Mouse (Mus musculus) olfactory bulb, adult 2 months (tissue): ENCODE results near the gene Ar. TPM values are rescaled to one million over a fixed set of nuclear protein-coding genes. Genes with fewer than 3 reads are reported as not detected.

Experiments used
- H3K27ac ChIP-seq: fragments of 200-500 bp; 2 replicates; pipeline ENCODE4 v1.5.1; 2012; ENCODE audit warnings: low read depth, low read length; ENCODE audit not compliant: insufficient read depth
- H3K4me1 ChIP-seq: fragments of 200-500 bp; 2 replicates; pipeline ENCODE4 v1.6.1; 2012; ENCODE audit warnings: low read length; ENCODE audit not compliant: control insufficient read depth, insufficient read depth
- H3K4me3 ChIP-seq: fragments of 200-500 bp; 2 replicates; pipeline ENCODE4 v1.5.1; 2012; ENCODE audit warnings: mild to moderate bottlenecking, low read depth, low read length, moderate library complexity; ENCODE audit not compliant: insufficient read depth
- CTCF ChIP-seq: fragments of 200-500 bp; IDR thresholded peaks from 2 replicates; pipeline ENCODE4 v1.5.1; 2012; ENCODE audit warnings: low read depth, mild to moderate bottlenecking, low read length, moderate library complexity; ENCODE audit not compliant: insufficient read depth
- POLR2A ChIP-seq: fragments of 200-500 bp; IDR thresholded peaks from 2 replicates; pipeline ENCODE4 v1.6.1; 2012; ENCODE audit warnings: mild to moderate bottlenecking, low read depth, low read length, moderate library complexity; ENCODE audit not compliant: insufficient read depth
- WGBS: fragments of 180-500 bp; shearing (Covaris S2); methylation state at CpG from one replicate; pipeline ENCODE4 v1.1.7; 2018; 5-methylcytosine and 5-hydroxymethylcytosine counted together
- polyA plus RNA-seq: library from polyadenylated mRNA; stranded (reverse); fragments of >200 nt; gene quantifications from 2 replicates; pipeline ENCODE4 v1.2.4, GENCODE M21; 2012; ENCODE audit warnings: low replicate concordance; ENCODE audit not compliant: missing spikeins, insufficient read depth, insufficient read length

The Ar gene
- polyA plus RNA-seq, 1 experiment: not detected

DNA sequence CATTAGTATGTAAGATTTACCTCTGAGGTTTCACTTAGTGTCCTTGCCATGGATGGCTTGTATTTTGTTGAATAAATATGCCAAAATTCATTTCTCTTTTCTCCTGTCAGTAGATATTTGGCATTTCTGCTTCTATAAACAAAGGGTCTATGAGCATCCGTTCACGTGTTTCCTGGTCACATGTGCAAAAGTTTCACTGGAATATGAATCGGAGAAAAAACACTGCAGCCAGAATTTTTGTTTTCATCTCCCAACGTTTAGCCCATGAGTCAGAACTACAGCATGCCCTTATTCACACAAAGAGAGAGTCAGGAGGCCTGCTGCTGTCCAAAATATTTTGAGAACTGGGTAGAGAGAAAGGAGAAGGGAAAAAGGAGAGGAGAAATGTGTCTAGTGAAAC is 99.8 kb downstream of the Ar start:
- no peak overlapping the region for H3K4me3 ChIP-seq
- no peak overlapping the region for H3K27ac ChIP-seq
- TF ChIP-seq POLR2A: no peak
- TF ChIP-seq CTCF: no peak
- 67% methylated on average over 4 of the region's 4 CpGs for WGBS
- H3K4me1 ChIP-seq: no peaks in the 10 kb centered on the region

- Histone ChIP-seq H3K4me1 (no peaks in the 10 kb centered on the region), H3K27ac (no peak overlapping the region), H3K4me3 (no peak overlapping the region)
- TF ChIP-seq CTCF (no peak), POLR2A (no peak)
- WGBS: 94% methylated on average over 2 of the region's 2 CpGs
These were observed 111.1 kb downstream of the Ar start for GRCm38 (mm10) chrX:98259620-98260019.

- Histone ChIP-seq H3K27ac (no peak overlapping the region), H3K4me1 (no peaks in the 10 kb centered on the region), H3K4me3 (no peak overlapping the region)
- 97% methylated on average over 2 of the region's 2 CpGs for WGBS
- no peak for TF ChIP-seq POLR2A
These were observed 117.2 kb downstream of the Ar start for GRCm38 (mm10) chrX:98265755-98266154.

DNA sequence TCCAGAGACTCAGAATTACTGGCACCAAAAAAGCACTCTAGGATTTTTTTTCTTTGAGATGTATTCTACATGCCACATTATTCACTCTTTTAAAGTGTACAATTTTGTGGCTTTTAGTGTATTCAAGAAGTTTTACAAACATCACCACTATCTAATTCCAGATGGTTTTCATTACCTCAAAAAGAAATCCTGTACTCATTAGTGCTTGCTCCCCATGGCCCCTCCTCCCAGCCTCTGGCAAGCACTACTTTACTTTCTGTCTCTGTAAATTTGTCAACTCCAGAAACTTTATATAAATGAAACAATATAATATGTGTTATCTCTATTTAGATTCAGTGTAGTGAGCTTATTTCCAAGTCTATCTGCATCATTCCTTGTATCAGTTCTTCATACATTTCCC is 122.8 kb downstream of the Ar start:
- no peak overlapping the region for H3K4me3 ChIP-seq
- no peak for TF ChIP-seq CTCF
- TF ChIP-seq POLR2A: no peak
- H3K4me1 ChIP-seq: no peaks in the 10 kb centered on the region
- no peak overlapping the region for H3K27ac ChIP-seq

- WGBS: 79% methylated on average over 1 of the region's 1 CpGs
- Histone ChIP-seq H3K4me3 (no peak overlapping the region), H3K27ac (no peak overlapping the region), H3K4me1 (no peaks in the 10 kb centered on the region)
- no peak for TF ChIP-seq CTCF
These were observed 143.2 kb downstream of the Ar start for GRCm38 (mm10) chrX:98291763-98292162.

GRCm38 (mm10) chrX:98300685-98301084 is 152.1 kb downstream of the Ar start:
- no peak overlapping the region for H3K27ac ChIP-seq
- 68% methylated on average over 4 of the region's 4 CpGs for WGBS
- H3K4me3 ChIP-seq: no peak overlapping the region
- no peaks in the 10 kb centered on the region for H3K4me1 ChIP-seq
- TF ChIP-seq POLR2A (no peak), CTCF (no peak)

GRCm38 (mm10) chrX:98301924-98302323 is 153.4 kb downstream of the Ar start:
- TF ChIP-seq CTCF: no peak
- TF ChIP-seq POLR2A: no peak
- no peak overlapping the region for H3K27ac ChIP-seq
- no peak overlapping the region for H3K4me3 ChIP-seq
- WGBS: 75% methylated on average over 2 of the region's 2 CpGs
- no peaks in the 10 kb centered on the region for H3K4me1 ChIP-seq

- WGBS: 89% methylated on average over 3 of the region's 3 CpGs
- Histone ChIP-seq H3K4me1 (no peaks in the 10 kb centered on the region), H3K4me3 (no peak overlapping the region), H3K27ac (no peak overlapping the region)
- TF ChIP-seq CTCF: no peak
- no peak for TF ChIP-seq POLR2A
These were observed 167.4 kb downstream of the Ar start for GRCm38 (mm10) chrX:98315961-98316360.

GRCm38 (mm10) chrX:98317483-98317882 is 168.9 kb downstream of the Ar start:
- TF ChIP-seq CTCF (no peak), POLR2A (no peak)
- Histone ChIP-seq H3K27ac (no peak overlapping the region), H3K4me1 (no peaks in the 10 kb centered on the region), H3K4me3 (no peak overlapping the region)

DNA sequence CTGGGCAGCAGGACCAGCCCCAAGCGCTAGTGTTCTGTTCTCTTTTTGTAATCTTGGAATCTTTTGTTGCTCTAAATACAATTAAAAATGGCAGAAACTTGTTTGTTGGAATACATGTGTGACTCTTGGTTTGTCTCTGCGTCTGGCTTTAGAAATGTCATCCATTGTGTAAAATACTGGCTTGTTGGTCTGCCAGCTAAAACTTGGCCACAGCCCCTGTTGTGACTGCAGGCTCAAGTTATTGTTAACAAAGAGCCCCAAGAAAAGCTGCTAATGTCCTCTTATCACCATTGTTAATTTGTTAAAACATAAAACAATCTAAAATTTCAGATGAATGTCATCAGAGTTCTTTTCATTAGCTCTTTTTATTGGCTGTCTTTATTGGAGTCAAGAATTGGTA is 174.5 kb downstream of the Ar start:
- 70% methylated on average over 2 of the region's 2 CpGs for WGBS

More for the DNA sequence above, 174.5 kb downstream of the Ar start:
- H3K27ac ChIP-seq: no peak overlapping the region
- H3K4me1 ChIP-seq: no peaks in the 10 kb centered on the region
- no peak for TF ChIP-seq POLR2A
- no peak for TF ChIP-seq CTCF
- no peak overlapping the region for H3K4me3 ChIP-seq
